Mouse (Mus musculus): ENCODE data around the gene Ltn1. TPM values are rescaled to one million over a fixed set of nuclear protein-coding genes. Genes with fewer than 3 reads are reported as not detected.

Gene Ltn1
- polyA plus RNA-seq, 1 experiment from 2014 or later = 19.8 TPM

DNA sequence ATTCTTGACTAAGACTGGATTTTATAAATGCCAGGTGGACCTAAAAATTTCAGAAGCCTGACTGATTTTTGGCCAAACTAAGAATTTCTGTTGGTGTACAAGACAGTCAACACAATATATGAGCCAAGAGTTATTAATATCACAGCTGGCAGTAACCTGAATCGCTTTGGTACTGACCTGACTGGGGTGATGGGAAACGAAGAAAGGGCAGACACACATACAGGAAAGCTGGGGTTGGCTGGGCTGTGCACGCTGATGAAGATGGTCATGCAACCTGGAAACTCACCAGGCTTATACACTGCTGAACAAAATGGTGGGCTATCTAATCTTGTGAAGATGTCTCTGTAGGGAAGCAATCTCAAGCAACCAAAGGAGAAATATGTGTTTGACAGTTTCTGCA is 102.4 kb downstream of the Ltn1 start:
- 61% methylated on average over 3 of the region's 3 CpGs for WGBS (ENCODE audit: insufficient replicate concordance)
- no peaks in the 10 kb centered on the region for H3K4me1 ChIP-seq
- no peak overlapping the region for H3K27ac ChIP-seq
- H3K27me3 ChIP-seq (replicated peaks) = no peaks in the 10 kb centered on the region
- no peaks in the 10 kb centered on the region for H3K36me3 ChIP-seq
- no peak overlapping the region for H3K9ac ChIP-seq
- no peak for ATAC-seq
- no peak overlapping the region for H3K4me3 ChIP-seq
- no peak overlapping the region for H3K4me2 ChIP-seq
- no peaks in the 10 kb centered on the region for H3K9me3 ChIP-seq (replicated peaks)

Other genes with a start within 250 kb of the Ltn1 start
- gene N6amt1, start 78.4 kb downstream of the Ltn1 start, polyA plus RNA-seq (2016; fragmentation: Nextera tagmentation; extraction: Ambion mirVana) = 10.2 and 10.3 TPM in 2 replicates
- 6.9 and 7.9 TPM in 2 replicates for gene Rwdd2b, start 8.0 kb upstream of the Ltn1 start, polyA plus RNA-seq (2016; fragmentation: Nextera tagmentation; extraction: Ambion mirVana)
- 25.2 and 27.2 TPM in 2 replicates for gene Usp16, start 22.1 kb upstream of the Ltn1 start, polyA plus RNA-seq (2016; fragmentation: Nextera tagmentation; extraction: Ambion mirVana)
- gene Cct8, start 63.3 kb upstream of the Ltn1 start, polyA plus RNA-seq (2016; fragmentation: Nextera tagmentation; extraction: Ambion mirVana) = 395 and 399 TPM in 2 replicates
- not detected in 2 replicates for gene Map3k7cl, start 120.7 kb upstream of the Ltn1 start, polyA plus RNA-seq (2016; fragmentation: Nextera tagmentation; extraction: Ambion mirVana)

All from liver, embryonic 12.5 days (tissue).